Mouse (Mus musculus) bone marrow, adult 2 months (tissue): ENCODE results near the gene Cep95.

ENCODE experiments used
- CTCF ChIP-seq: fragments of 200-500 bp; IDR thresholded peaks from 2 replicates; pipeline ENCODE4 v1.5.1; 2011; ENCODE audit warnings: low read length, control low read depth; ENCODE audit not compliant: control insufficient read depth, insufficient read depth
- POLR2A ChIP-seq: fragments of 200-500 bp; IDR thresholded peaks from 2 replicates; pipeline ENCODE4 v1.6.1; 2011; ENCODE audit warnings: low read depth, mild to moderate bottlenecking, control low read depth, low read length, borderline replicate concordance; ENCODE audit not compliant: control insufficient read depth

GRCm38 (mm10) chr11:106815761-106816160 lies 26.7 kb downstream of the Cep95 start:
- TF ChIP-seq CTCF = no peak
- no peak for TF ChIP-seq POLR2A
